Mouse (Mus musculus) liver, postnatal 0 days (tissue): ENCODE data around the gene Mydgf. TPM values are rescaled to one million over a fixed set of nuclear protein-coding genes. Genes with fewer than 3 reads are reported as not detected.

Experiments used
- ATAC-seq: fragments of 200-750 bp; cut with Nextera tagmentation; 2 replicates; pipeline ENCODE4 v1.8.0; 2017; ENCODE audit warnings: mild to moderate bottlenecking, moderate library complexity
- DNase-seq: peaks from one replicate; pipeline ENCODE4 v3.0.0-alpha.2; 2016
- H3K27ac ChIP-seq: fragments of 300-500 bp; sonication (generic); 2 replicates; pipeline ENCODE4 v1.5.1; 2014; ENCODE audit warnings: antibody characterized with exemption, moderate library complexity, mild to moderate bottlenecking, low read depth
- H3K27me3 ChIP-seq: fragments of 300-500 bp; sonication (generic); 2 replicates; pipeline ENCODE4 v1.6.1; 2014; ENCODE audit warnings: low read length, control low read depth, mixed read lengths; ENCODE audit not compliant: insufficient read depth
- H3K36me3 ChIP-seq: fragments of 300-500 bp; sonication (generic); replicated peaks from 2 replicates; pipeline ENCODE4 v1.6.1; 2014; ENCODE audit warnings: mild to moderate bottlenecking, control low read depth, low read length, moderate library complexity, mixed read lengths; ENCODE audit not compliant: insufficient read depth
- H3K4me1 ChIP-seq: fragments of 300-500 bp; sonication (generic); 2 replicates; pipeline ENCODE4 v1.6.1; 2014; ENCODE audit warnings: antibody characterized with exemption, mild to moderate bottlenecking, control low read depth; ENCODE audit not compliant: insufficient read depth
- H3K4me2 ChIP-seq: fragments of 300-500 bp; sonication (generic); 2 replicates; pipeline ENCODE4 v1.6.1; 2014; ENCODE audit warnings: low read depth, mild to moderate bottlenecking, low read length, moderate library complexity, mixed read lengths
- H3K4me3 ChIP-seq: fragments of 300-500 bp; sonication (generic); 2 replicates; pipeline ENCODE4 v1.5.1; 2014; ENCODE audit warnings: low read depth, low read length
- H3K9ac ChIP-seq: fragments of 300-500 bp; sonication (generic); replicated peaks from 2 replicates; pipeline ENCODE4 v1.6.1; 2014; ENCODE audit warnings: mild to moderate bottlenecking, moderate library complexity
- H3K9me3 ChIP-seq: fragments of 300-500 bp; sonication (generic); 2 replicates; pipeline ENCODE4 v1.6.1; 2016; ENCODE audit warnings: mild to moderate bottlenecking, control low read depth, low read length, mixed read lengths
- CTCF ChIP-seq: sonication (generic); IDR thresholded peaks from 2 replicates; pipeline ENCODE4 v1.5.1; 2016; ENCODE audit warnings: antibody characterized with exemption, low read depth
- EP300 ChIP-seq: IDR thresholded peaks from 2 replicates; pipeline ENCODE4 v1.6.1; 2016; ENCODE audit warnings: antibody characterized with exemption, low read depth, mild to moderate bottlenecking
- WGBS: fragments of 180-500 bp; shearing (Covaris S2); extraction: QIAGEN DNeasy Blood & Tissue Kit; methylation state at CpG from one replicate; pipeline ENCODE4 v1.1.7; 2014; ENCODE audit not compliant: insufficient replicate concordance; 5-methylcytosine and 5-hydroxymethylcytosine counted together
- polyA plus RNA-seq: library from polyadenylated mRNA; unstranded; fragments of >200 nt; fragmentation: Nextera tagmentation; extraction: Ambion mirVana; gene quantifications from 2 replicates; pipeline ENCODE4 v1.2.1, GENCODE M21; 2015

Mydgf gene
- polyA plus RNA-seq, 1 experiment from 2014 or later = 49.8 TPM

DNA sequence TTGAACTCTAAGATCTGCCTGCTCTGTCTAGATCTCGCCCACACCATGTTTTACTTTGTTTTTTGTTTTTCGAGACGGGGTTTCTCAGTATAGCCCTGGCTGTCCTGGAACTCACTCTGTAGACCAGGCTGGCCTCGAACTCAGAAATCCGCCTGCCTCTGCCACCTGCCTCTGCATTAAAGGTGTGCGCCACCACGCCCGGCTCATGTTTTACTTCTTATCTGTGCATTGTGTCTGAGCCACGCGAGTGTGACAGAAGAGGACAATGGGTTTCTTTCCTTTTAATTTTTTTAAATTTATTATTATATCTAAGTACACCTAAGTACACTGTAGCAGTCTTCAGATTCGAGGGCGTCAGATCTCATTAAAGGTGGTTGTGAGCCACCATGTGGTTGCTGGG is 35.5 kb upstream of the Mydgf start:
- WGBS = 33% methylated on average over 12 of the region's 12 CpGs
- Histone ChIP-seq H3K27me3 (no peaks in the 10 kb centered on the region), H3K36me3 (no peaks in the 10 kb centered on the region), H3K27ac (peak overlapping the region; percentile 96), H3K9ac (peak overlapping the region; percentile 91), H3K4me2 (peak overlapping the region; percentile 93), H3K4me1 (peaks cover 25% of the 10 kb centered on the region), H3K9me3 (no peaks in the 10 kb centered on the region), H3K4me3 (peak overlapping the region; percentile 82)
- no peak for TF ChIP-seq CTCF
- no peak for TF ChIP-seq EP300
- ATAC-seq (no peak), DNase-seq (no peak)

GRCm38 (mm10) chr17:56218377-56219191 is 34.9 kb upstream of the Mydgf start, which contains the start of gene Dpp9:
TSS of gene Dpp9 (minus strand) at chr17:56218905.
- ATAC-seq = peak; percentile 98
- H3K36me3 ChIP-seq = no peaks in the 10 kb centered on the region
- H3K9ac ChIP-seq = peak within 1 kb of the TSS; percentile 91
- 0% methylated on average over 54 of the region's 78 CpGs for WGBS
- peak; percentile 86 for DNase-seq
- peaks cover 25% of the 10 kb centered on the region for H3K4me1 ChIP-seq
- peak within 1 kb of the TSS; percentile 82 for H3K4me3 ChIP-seq
- H3K9me3 ChIP-seq = no peaks in the 10 kb centered on the region
- no peaks in the 10 kb centered on the region for H3K27me3 ChIP-seq
- 0 out of 2 replicates have a peak, but pooled peaks have one; percentile 24 for TF ChIP-seq CTCF
- TF ChIP-seq EP300 = no peak
- peak within 1 kb of the TSS; percentile 93 for H3K4me2 ChIP-seq
- H3K27ac ChIP-seq = peak within 1 kb of the TSS; percentile 96

DNA sequence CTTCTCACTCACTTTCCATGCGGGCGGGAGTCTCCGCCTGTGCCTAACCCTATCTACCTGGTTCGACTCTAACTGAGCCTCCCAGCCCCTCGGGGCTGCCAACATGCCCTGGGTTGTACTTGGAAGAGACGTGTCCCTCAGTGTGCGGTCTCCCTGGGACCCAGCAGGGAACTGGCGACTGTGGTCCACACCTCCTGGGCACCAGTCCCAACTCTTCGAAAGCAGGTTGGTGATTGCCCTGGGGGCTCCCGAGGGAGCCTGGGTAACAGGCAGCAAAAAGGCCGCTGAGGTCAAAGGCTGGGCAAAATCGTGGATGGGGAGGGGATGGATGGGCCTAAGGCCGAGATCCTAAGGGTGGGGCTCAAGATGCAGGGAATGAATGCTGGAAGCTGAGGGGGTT is 34.0 kb upstream of the Mydgf start:
- ATAC-seq = no peak
- H3K4me1 ChIP-seq = peaks cover 28% of the 10 kb centered on the region
- peak overlapping the region; percentile 82 for H3K4me3 ChIP-seq
- TF ChIP-seq EP300 (no peak), CTCF (no peak)
- no peaks in the 10 kb centered on the region for H3K9me3 ChIP-seq
- peak overlapping the region; percentile 91 for H3K9ac ChIP-seq
- no peak for DNase-seq
- no peaks in the 10 kb centered on the region for H3K36me3 ChIP-seq
- H3K27ac ChIP-seq = peak overlapping the region; percentile 96; the same call in 1 of the 2 replicates
- H3K27me3 ChIP-seq = no peaks in the 10 kb centered on the region
- 70% methylated on average over 13 of the region's 13 CpGs for WGBS
- peak overlapping the region; percentile 93 for H3K4me2 ChIP-seq

GRCm38 (mm10) chr17:56214229-56214628 is 30.5 kb upstream of the Mydgf start:
- TF ChIP-seq EP300 (no peak), CTCF (no peak)
- WGBS = 76% methylated on average over 1 of the region's 1 CpGs
- H3K4me3 ChIP-seq = no peak overlapping the region
- peaks cover 26% of the 10 kb centered on the region for H3K4me1 ChIP-seq
- ATAC-seq = no peak
- H3K36me3 ChIP-seq = peaks cover 17% of the 10 kb centered on the region
- H3K27me3 ChIP-seq = no peaks in the 10 kb centered on the region
- H3K9me3 ChIP-seq = no peaks in the 10 kb centered on the region
- H3K4me2 ChIP-seq = no peak overlapping the region
- no peak overlapping the region for H3K9ac ChIP-seq
- no peak for DNase-seq
- H3K27ac ChIP-seq = no peak overlapping the region

GRCm38 (mm10) chr17:56212676-56213075 is 29.0 kb upstream of the Mydgf start:
- Histone ChIP-seq H3K4me2 (peak overlapping the region; percentile 47; the same call in 1 of the 2 replicates), H3K9ac (peak overlapping the region; percentile 34), H3K9me3 (no peaks in the 10 kb centered on the region), H3K27me3 (no peaks in the 10 kb centered on the region), H3K4me3 (no peak overlapping the region), H3K27ac (peak overlapping the region; percentile 81), H3K4me1 (peaks cover 23% of the 10 kb centered on the region), H3K36me3 (peaks cover 27% of the 10 kb centered on the region)
- ATAC-seq = peak; percentile 83
- no peak for TF ChIP-seq CTCF
- TF ChIP-seq EP300 = no peak
- 13% methylated on average over 6 of the region's 6 CpGs for WGBS
- peak; percentile 53 for DNase-seq

DNA sequence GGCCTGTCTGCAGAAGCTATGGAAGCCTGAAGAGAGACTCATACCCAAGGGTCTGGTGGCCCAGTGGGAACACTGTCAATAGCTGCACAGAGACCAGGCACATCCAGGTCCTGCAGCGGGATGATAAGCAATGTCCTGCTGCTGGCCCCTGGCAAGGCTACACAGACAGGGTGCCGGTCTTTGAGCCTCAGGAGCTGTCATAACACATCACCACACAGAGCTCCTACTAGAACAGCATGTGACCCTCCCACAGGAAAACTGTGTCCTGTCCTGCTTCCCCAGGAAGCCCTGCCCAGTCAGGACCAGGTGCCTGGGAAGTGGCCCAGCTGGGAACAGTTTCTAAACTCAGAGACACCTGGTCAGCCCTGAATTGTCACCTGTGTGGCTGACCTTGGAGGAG is 27.4 kb upstream of the Mydgf start:
- no peak overlapping the region for H3K4me2 ChIP-seq
- peak; percentile 20 for ATAC-seq

More for the DNA sequence above, 27.4 kb upstream of the Mydgf start:
- Histone ChIP-seq H3K9ac (no peak overlapping the region), H3K36me3 (peaks cover 33% of the 10 kb centered on the region), H3K27me3 (no peaks in the 10 kb centered on the region), H3K4me3 (no peak overlapping the region), H3K4me1 (peaks cover 19% of the 10 kb centered on the region), H3K9me3 (no peaks in the 10 kb centered on the region), H3K27ac (no peak overlapping the region; the same call in 1 of the 2 replicates)
- TF ChIP-seq EP300 (no peak), CTCF (no peak)
- WGBS = 75% methylated on average over 2 of the region's 2 CpGs
- DNase-seq = no peak
